9 mouse cellular contexts compared by ENCODE assay signal in the genomic region with DNA sequence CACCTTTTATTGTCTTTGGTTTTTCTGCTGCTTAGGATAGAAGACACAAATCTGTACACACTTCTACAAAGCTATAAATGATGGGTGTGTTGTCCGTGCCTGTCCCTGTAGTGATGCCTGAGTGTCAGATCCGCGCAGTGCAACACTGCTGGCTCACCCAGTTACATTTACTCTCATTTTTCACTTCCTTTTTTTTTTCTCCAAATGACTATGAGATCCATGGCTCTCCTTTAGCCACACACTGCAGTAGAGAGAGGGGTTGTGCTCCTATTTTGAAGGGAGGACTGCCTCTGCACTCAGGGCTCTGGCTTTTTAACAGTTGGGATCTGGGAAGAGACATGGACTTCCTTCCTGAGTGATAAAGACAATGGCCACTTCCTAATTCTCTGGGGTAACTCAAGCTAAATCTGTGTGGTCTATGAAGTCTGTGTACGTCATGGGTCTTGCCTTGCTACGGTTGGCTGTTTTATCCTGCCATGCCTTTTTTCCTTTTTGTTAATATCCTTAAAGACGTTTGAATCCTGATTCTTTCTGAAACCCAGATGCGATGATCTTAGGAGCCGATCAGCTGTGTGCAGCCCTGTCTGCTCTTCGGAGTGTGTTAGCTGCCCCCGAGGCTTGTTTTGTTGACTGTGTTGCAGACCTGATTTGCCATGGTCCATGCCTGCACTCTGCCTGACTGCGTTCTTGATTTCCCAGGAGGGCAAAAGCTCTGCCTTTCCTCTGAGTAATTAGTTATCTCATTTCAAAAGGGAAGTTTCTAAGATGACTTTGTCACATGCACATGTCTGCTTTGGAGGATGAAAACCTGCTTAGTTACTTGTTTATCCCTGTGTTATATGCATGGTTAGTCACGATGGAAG.
DNase-seq lines count a peak whose midpoint lies in the region; ATAC-seq and TF ChIP-seq lines count a peak whose summit lies in the region.
"Had no signal": no experiment of that assay in that cellular context is flagged by ENCODE, and none has a peak within 500 bp of the region (broad histone marks: within the 10 kb centered on the region; RNA-seq: fewer than 3 reads in every experiment).

No protein-coding gene starts in this region.

- 0 out of 2 replicates have a peak, but pooled peaks have one; percentile 25 for ATAC-seq in intestine, embryonic 15.5 days
- no peak for ATAC-seq in intestine, postnatal 0 days
- ATAC-seq in common myeloid progenitor, adult 5-6 weeks (replicated peaks; ENCODE audit: low read depth, poor library complexity, severe bottlenecking), result peak; percentile 76
- ATAC-seq in heart, embryonic 15.5 days (replicated peaks; ENCODE audit: insufficient number of reproducible peaks, insufficient read depth, low FRiP score, low read depth), result peak; percentile 47; the same call in 1 of the 2 replicates
- peak; percentile 84 for ATAC-seq in midbrain, embryonic 11.5 days (ENCODE audit: low FRiP score)

- no peak overlapping the region for H3K9ac ChIP-seq in intestine, embryonic 15.5 days
- H3K9ac ChIP-seq in intestine, postnatal 0 days (ENCODE audit: low read depth, low read length), result no peak overlapping the region
- no peak overlapping the region for H3K9ac ChIP-seq in heart, embryonic 15.5 days
- peak overlapping the region; percentile 27; the same call in 1 of the 2 replicates for H3K9ac ChIP-seq in midbrain, embryonic 11.5 days (ENCODE audit: low read length)

- H3K27me3 ChIP-seq in intestine, embryonic 15.5 days (replicated peaks), result no peaks in the 10 kb centered on the region
- H3K27me3 ChIP-seq in intestine, postnatal 0 days (replicated peaks; ENCODE audit: control insufficient read depth, insufficient read depth, low read length), result no peaks in the 10 kb centered on the region
- no peaks in the 10 kb centered on the region for H3K27me3 ChIP-seq in heart, embryonic 15.5 days
- no peaks in the 10 kb centered on the region for H3K27me3 ChIP-seq in midbrain, embryonic 11.5 days (ENCODE audit: control insufficient read depth, insufficient read depth, low read length)

- no peak overlapping the region for H3K4me2 ChIP-seq in intestine, embryonic 15.5 days (replicated peaks)
- H3K4me2 ChIP-seq in intestine, postnatal 0 days (replicated peaks; ENCODE audit: low read depth), result no peak overlapping the region
- H3K4me2 ChIP-seq in heart, embryonic 15.5 days, result peak overlapping the region; percentile 21; the same call in 1 of the 2 replicates
- peak overlapping the region; percentile 15; the same call in 1 of the 2 replicates for H3K4me2 ChIP-seq in midbrain, embryonic 11.5 days

- TF ChIP-seq CTCF in intestine, postnatal 0 days (IDR thresholded peaks at IDR 0.05; ENCODE audit: low read depth), result no peak

- H3K36me3 ChIP-seq in intestine, embryonic 15.5 days, result no peaks in the 10 kb centered on the region
- H3K36me3 ChIP-seq in intestine, postnatal 0 days (ENCODE audit: control insufficient read depth, insufficient read depth), result no peaks in the 10 kb centered on the region
- H3K36me3 ChIP-seq in heart, embryonic 15.5 days, result no peaks in the 10 kb centered on the region
- H3K36me3 ChIP-seq in midbrain, embryonic 11.5 days (ENCODE audit: control insufficient read depth, insufficient read depth, low read length), result no peaks in the 10 kb centered on the region

- no peak overlapping the region for H3K27ac ChIP-seq in intestine, embryonic 15.5 days
- H3K27ac ChIP-seq in intestine, postnatal 0 days (ENCODE audit: low read depth, low read length), result no peak overlapping the region
- H3K27ac ChIP-seq in heart, embryonic 15.5 days, result peak overlapping the region; percentile 69
- H3K27ac ChIP-seq in midbrain, embryonic 11.5 days (ENCODE audit: low read depth, low read length), result peak overlapping the region; percentile 45; the same call in 1 of the 2 replicates

- DNase-seq in midbrain, embryonic 11.5 days (ENCODE audit: low spot score, missing footprints), result peak; percentile 92
- no peak for DNase-seq in adrenal gland, postnatal 4 days (ENCODE audit: low spot score in 2 of 2)
- DNase-seq in thymus, postnatal 25 days, result no peak
- DNase-seq in thymus, adult 18-20 months, result no peak

- no peaks in the 10 kb centered on the region for H3K9me3 ChIP-seq in intestine, embryonic 15.5 days
- H3K9me3 ChIP-seq in intestine, postnatal 0 days (ENCODE audit: control insufficient read depth), result no peaks in the 10 kb centered on the region
- no peaks in the 10 kb centered on the region for H3K9me3 ChIP-seq in heart, embryonic 15.5 days (replicated peaks)
- H3K9me3 ChIP-seq in midbrain, embryonic 11.5 days (ENCODE audit: control insufficient read depth, low read length), result no peaks in the 10 kb centered on the region
- H3K9me3 ChIP-seq: megakaryocyte, embryonic 14.5 days had no signal

- no peak overlapping the region for H3K4me3 ChIP-seq in intestine, embryonic 15.5 days (replicated peaks)
- no peak overlapping the region for H3K4me3 ChIP-seq in intestine, postnatal 0 days (ENCODE audit: low read depth, low read length)
- H3K4me3 ChIP-seq in heart, embryonic 15.5 days, result no peak overlapping the region
- H3K4me3 ChIP-seq in midbrain, embryonic 11.5 days (ENCODE audit: low read depth, low read length), result no peak overlapping the region

- H3K4me1 ChIP-seq in intestine, embryonic 15.5 days (replicated peaks), result peaks cover 4% of the 10 kb centered on the region; the same call in 1 of the 2 replicates
- H3K4me1 ChIP-seq in intestine, postnatal 0 days (replicated peaks; ENCODE audit: control insufficient read depth, insufficient read depth, low read length), result no peaks in the 10 kb centered on the region; the same call in 1 of the 2 replicates
- peaks cover 37% of the 10 kb centered on the region for H3K4me1 ChIP-seq in heart, embryonic 15.5 days (replicated peaks)
- H3K4me1 ChIP-seq in midbrain, embryonic 11.5 days (ENCODE audit: control insufficient read depth, insufficient read depth, low read length), result peaks cover 24% of the 10 kb centered on the region

- WGBS in intestine, embryonic 15.5 days, result 56% methylated on average over 12 of the region's 12 CpGs
- 67% methylated on average over 12 of the region's 12 CpGs for WGBS in intestine, postnatal 0 days
- WGBS in heart, embryonic 15.5 days, result 52% methylated on average over 12 of the region's 12 CpGs
- 39% methylated on average over 12 of the region's 12 CpGs for WGBS in midbrain, embryonic 11.5 days

Comparison
In these comparisons a context has a peak if more than half of its experiments do, and no peak if none do; other contexts are left out.
1. H3K27ac ChIP-seq: peak in heart, embryonic 15.5 days (single experiment) and midbrain, embryonic 11.5 days (single experiment); none in intestine, embryonic 15.5 days (single experiment) and intestine, postnatal 0 days (single experiment).
2. H3K4me2 ChIP-seq: peak in heart, embryonic 15.5 days (single experiment) and midbrain, embryonic 11.5 days (single experiment); none in intestine, embryonic 15.5 days (single experiment) and intestine, postnatal 0 days (single experiment).